ENCODE assay signal across 7 mouse cellular contexts in the genomic region with DNA sequence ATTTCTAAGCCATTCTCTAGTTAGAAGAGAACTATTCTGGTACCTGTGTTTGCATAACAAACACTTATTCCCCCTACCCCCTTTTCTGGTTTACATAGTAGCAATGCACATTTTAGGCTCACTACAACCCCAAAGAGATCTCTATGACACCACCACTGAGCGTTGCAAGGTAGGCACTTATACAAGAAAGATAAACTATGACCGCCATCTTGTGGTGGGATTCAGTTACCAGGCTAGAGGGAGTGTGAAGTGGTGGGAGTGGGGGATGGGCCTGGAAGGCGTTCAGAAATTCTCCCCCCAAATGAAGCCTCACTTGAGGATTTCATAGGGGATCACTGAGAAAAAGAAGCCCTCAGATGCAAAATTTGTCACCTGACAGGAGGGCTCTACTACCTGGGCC.
DNase-seq lines count a peak whose midpoint lies in the region; ATAC-seq and TF ChIP-seq lines count a peak whose summit lies in the region.

No protein-coding gene starts in this region.

- no peak overlapping the region for H3K9ac ChIP-seq in forebrain, postnatal 0 days

- H3K27ac ChIP-seq in forebrain, postnatal 0 days (ENCODE audit: low read depth, low read length), result no peak overlapping the region

- TF ChIP-seq CTCF in brain, embryonic 14.5 days (IDR thresholded peaks at IDR 0.05; ENCODE audit: borderline replicate concordance, extremely low read depth, insufficient read depth, insufficient read length), result peak; percentile 59; the same call in 1 of the 2 replicates
- TF ChIP-seq CTCF in forebrain, postnatal 0 days (IDR thresholded peaks at IDR 0.05; ENCODE audit: low read depth), result peak; percentile 58

- no peaks in the 10 kb centered on the region for H3K36me3 ChIP-seq in forebrain, postnatal 0 days (ENCODE audit: insufficient read depth)

- H3K4me2 ChIP-seq in forebrain, postnatal 0 days (ENCODE audit: low read depth), result no peak overlapping the region

- H3K4me3 ChIP-seq in forebrain, postnatal 0 days (ENCODE audit: low read depth, low read length), result no peak overlapping the region

- H3K27me3 ChIP-seq in forebrain, postnatal 0 days (ENCODE audit: insufficient read depth, low read length), result no peaks in the 10 kb centered on the region

- 27% methylated on average over 3 of the region's 3 CpGs for WGBS in forebrain, postnatal 0 days

- no peaks in the 10 kb centered on the region for H3K9me3 ChIP-seq in forebrain, postnatal 0 days (ENCODE audit: low read length)

- TF ChIP-seq POLR2A in brain, embryonic 14.5 days (IDR thresholded peaks at IDR 0.05; ENCODE audit: borderline replicate concordance, extremely low read depth, insufficient read depth, insufficient read length, poor library complexity, severe bottlenecking), result no peak

- DNase-seq in left cerebral cortex, adult 18-20 months (ENCODE audit: low spot score in 2 of 2), result peak; percentile 3 to 17
- DNase-seq in left cerebral cortex, adult 11 months (ENCODE audit: low spot score), result no peak
- peak; percentile 64 for DNase-seq in brain, embryonic 14.5 days (ENCODE audit: low read depth)
- peak; percentile 49 for DNase-seq in forebrain, postnatal 0 days
- no peak for DNase-seq in adrenal gland, postnatal 25 days
- DNase-seq in testis, postnatal 14 days (ENCODE audit: low spot score), result no peak

- peak; percentile 60 for ATAC-seq in forebrain, postnatal 0 days
- ATAC-seq in megakaryocyte-erythroid progenitor cell, adult 5-6 weeks (replicated peaks; ENCODE audit: low FRiP score, low TSS enrichment, poor library complexity, severe bottlenecking), result peak; percentile 61; the same call in 1 of the 2 replicates

- H3K4me1 ChIP-seq in forebrain, postnatal 0 days (ENCODE audit: insufficient read depth), result no peaks in the 10 kb centered on the region

Comparison
In these comparisons a context has a peak if more than half of its experiments do, and no peak if none do; other contexts are left out.
1. DNase-seq: peak in left cerebral cortex, adult 18-20 months (2 of 2), brain, embryonic 14.5 days (single experiment) and forebrain, postnatal 0 days (single experiment); none in left cerebral cortex, adult 11 months (single experiment), adrenal gland, postnatal 25 days (single experiment) and testis, postnatal 14 days (single experiment).